Mouse (Mus musculus): ENCODE measurements around the gene Cyp2b9.
"Not testable (repeated sequence)": the region's sequence is repeated elsewhere in the genome, so short reads cannot be mapped to it uniquely, and the experiment has no call there.

Cyp2b9 gene

DNA sequence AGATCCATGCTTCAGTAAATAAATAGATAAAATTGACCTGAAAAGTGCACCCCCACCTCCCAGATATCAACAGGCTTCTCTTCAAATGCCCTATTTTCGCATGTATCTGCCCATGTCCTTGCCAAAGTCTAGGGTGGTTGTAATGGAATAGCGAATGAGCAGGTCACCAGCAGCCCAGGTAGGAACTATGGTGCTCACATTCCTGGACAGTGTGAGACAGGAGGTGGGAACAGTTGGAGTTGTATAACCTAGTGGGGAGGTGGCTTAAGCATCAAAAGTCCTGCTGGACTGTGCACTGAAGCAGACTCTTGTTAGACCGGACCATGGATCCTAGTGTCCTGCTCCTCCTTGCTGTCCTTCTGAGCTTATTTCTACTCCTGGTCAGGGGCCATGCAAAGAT, at the start of gene Cyp2b9:
Gene Cyp2b9, plus strand, starts transcription at position 301 of the 400 bp plus-strand sequence.
- DNase-seq (ENCODE audit: low spot score in 2 of 2): not testable (repeated sequence)

GRCm38 (mm10) chr7:26139623-26140022, 33.6 kb upstream of the Cyp2b9 start:
- DNase-seq (ENCODE audit: low spot score in 2 of 2): not testable (repeated sequence)

GRCm38 (mm10) chr7:26143657-26144056, 29.6 kb upstream of the Cyp2b9 start:
- DNase-seq (ENCODE audit: low spot score in 2 of 2): not testable (repeated sequence)

DNA sequence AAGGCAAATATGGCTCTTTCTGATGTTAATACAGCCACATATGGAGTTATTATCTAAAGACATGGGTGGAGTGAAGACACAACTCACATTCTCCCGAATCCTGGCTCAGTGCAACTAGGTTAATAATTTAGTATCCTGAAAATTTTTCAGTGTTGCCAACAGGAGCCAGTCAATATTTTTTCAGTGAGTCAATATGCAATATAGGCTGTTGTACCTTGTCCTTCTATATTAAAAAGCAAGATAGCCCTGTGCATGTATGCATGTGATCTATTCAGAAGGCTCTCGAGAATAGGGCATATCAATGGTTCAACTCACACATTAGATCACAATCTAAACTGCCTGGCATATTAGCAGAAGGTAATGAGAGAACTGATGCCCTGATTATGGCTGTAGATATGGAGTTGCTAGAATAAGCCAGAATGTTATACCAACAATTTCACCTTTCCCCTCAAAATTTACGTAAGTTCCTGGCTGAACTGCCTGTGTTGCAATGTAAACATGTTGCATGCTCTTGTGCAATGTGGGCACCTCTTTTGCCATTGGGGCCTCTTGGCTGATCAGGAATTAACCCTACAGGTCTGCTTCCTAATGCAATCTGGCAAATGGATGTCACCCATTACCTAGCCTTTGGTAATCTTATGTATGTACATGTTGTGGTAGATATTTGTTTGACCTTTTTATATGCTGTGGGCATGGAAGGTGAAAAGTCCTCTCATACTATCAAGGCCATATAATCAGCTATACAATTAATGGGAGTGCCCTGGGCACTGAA, 4.3 kb upstream of the Cyp2b9 start:
- DNase-seq (ENCODE audit: low spot score in 2 of 2): not testable (repeated sequence)

DNA sequence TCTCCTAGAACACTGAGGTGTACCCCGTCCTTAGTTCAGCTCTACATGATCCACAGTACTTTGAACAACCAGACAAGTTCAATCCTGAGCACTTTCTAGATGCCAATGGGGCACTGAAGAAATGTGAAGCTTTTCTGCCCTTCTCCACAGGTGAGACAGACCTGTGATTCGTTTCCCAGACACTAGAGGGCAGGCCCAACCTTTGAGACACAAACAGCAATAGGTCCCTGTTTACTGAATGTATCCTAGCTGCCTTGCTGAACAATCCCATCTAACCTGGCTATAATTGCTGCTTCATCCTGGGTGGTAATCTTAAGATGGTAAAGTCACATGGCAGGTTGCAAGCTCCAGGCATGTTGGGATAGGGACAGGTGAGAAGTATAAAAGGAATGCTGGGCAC, 27.9 kb downstream of the Cyp2b9 start:
- no peak for DNase-seq (ENCODE audit: low spot score in 2 of 2)

DNA sequence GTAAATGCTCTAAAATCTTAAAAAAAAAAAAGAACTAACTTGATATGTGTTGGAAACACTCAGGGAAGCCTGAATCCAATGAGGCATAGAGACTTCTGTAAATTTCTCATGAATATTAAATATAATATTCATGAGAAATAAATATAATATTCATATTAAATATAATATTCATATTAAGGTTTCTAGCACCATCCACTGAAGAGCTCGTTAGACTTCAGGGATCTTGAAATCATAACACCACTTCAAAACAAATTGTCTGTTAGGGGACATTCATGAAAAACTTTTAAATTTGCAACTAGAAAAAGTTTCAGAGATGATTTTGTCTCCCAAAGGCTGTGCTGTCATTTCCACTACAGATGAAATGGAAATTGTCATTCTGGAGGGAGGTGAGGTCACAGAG, 86.8 kb downstream of the Cyp2b9 start, which contains the start of gene Vmn1r184:
Gene Vmn1r184, plus strand, starts transcription at position 301 of the 400 bp plus-strand sequence.
- not testable (repeated sequence) for DNase-seq (ENCODE audit: low spot score in 2 of 2)
